ENCODE assay signal across 24 mouse cellular contexts in genomic region chr8:120243222-120243621, GRCm38 (mm10). TPM values are rescaled to one million over a fixed set of nuclear protein-coding genes. Genes with fewer than 3 reads are reported as not detected.
DNase-seq lines count a peak whose midpoint lies in the region; ATAC-seq lines count a peak whose summit lies in the region.
"Had no signal": no experiment of that assay in that cellular context is flagged by ENCODE, and none has a peak within 500 bp of the region (broad histone marks: within the 10 kb centered on the region; RNA-seq: fewer than 3 reads in every experiment).

No protein-coding gene starts in this region.

- no peak for ATAC-seq in liver, embryonic 13.5 days (ENCODE audit: low read depth)
- no peak for ATAC-seq in activated CD4-positive, CD25-positive, alpha-beta regulatory T cell, adult 4 months
- ATAC-seq: forebrain, embryonic 15.5 days; hindbrain, postnatal 0 days had no signal

- H3K9me3 ChIP-seq in liver, embryonic 13.5 days (replicated peaks), result peaks cover 1% of the 10 kb centered on the region; the same call in 1 of the 2 replicates
- H3K9me3 ChIP-seq: forebrain, embryonic 15.5 days; stomach, embryonic 15.5 days had no signal

- H3K4me3 ChIP-seq in liver, embryonic 13.5 days (replicated peaks), result no peak overlapping the region
- H3K4me3 ChIP-seq: forebrain, embryonic 15.5 days; heart, embryonic 12.5 days; stomach, embryonic 15.5 days had no signal

- 61% methylated on average over 4 of the region's 4 CpGs for WGBS in liver, embryonic 13.5 days (ENCODE audit: insufficient replicate concordance)

- DNase-seq in heart, adult 18-20 months, result peak; percentile 59 to 67
- no peak for DNase-seq in heart, postnatal 10 days
- no peak for DNase-seq in liver, embryonic 13.5 days
- no peak for DNase-seq in liver
- peak; percentile 70 for DNase-seq in lung, postnatal 36 days
- DNase-seq in lung, postnatal 4 days, result no peak
- DNase-seq in urinary bladder, postnatal 36 days (ENCODE audit: low spot score in 2 of 2), result no peak
- DNase-seq: cerebellum, adult 11 months; cerebellum, adult 9-11 months; gastrocnemius, postnatal 10 days; heart, adult 11 months; heart, postnatal 14 days; kidney, adult 8-10 months; kidney, postnatal 4 days; thymus, adult 18-20 months; thymus, postnatal 36 days had no signal

- H3K9ac ChIP-seq in liver, embryonic 13.5 days, result no peak overlapping the region
- H3K9ac ChIP-seq: forebrain, embryonic 15.5 days; heart, embryonic 12.5 days; stomach, embryonic 15.5 days had no signal

- peaks cover 14% of the 10 kb centered on the region for H3K4me1 ChIP-seq in liver, embryonic 13.5 days (replicated peaks)
- H3K4me1 ChIP-seq: forebrain, embryonic 15.5 days; heart, embryonic 12.5 days; stomach, embryonic 15.5 days had no signal

- no peaks in the 10 kb centered on the region for H3K27me3 ChIP-seq in liver, embryonic 13.5 days
- H3K27me3 ChIP-seq: CH12.LX; forebrain, embryonic 15.5 days; heart, embryonic 12.5 days; stomach, embryonic 15.5 days had no signal

- intact Hi-C loops in heart, postnatal 10 days (cut with DNase I), result no loop called here

- no peaks in the 10 kb centered on the region for H3K36me3 ChIP-seq in liver, embryonic 13.5 days
- H3K36me3 ChIP-seq: forebrain, embryonic 15.5 days; G1E had no signal

- 0 out of 2 replicates have a peak overlapping the region, but pooled peaks have one; percentile 13 for H3K27ac ChIP-seq in liver, embryonic 13.5 days
- H3K27ac ChIP-seq: forebrain, embryonic 15.5 days; hindbrain, postnatal 0 days; stomach, embryonic 15.5 days had no signal

- H3K4me2 ChIP-seq in liver, embryonic 13.5 days, result no peak overlapping the region
- H3K4me2 ChIP-seq: forebrain, embryonic 15.5 days; heart, embryonic 12.5 days; midbrain, embryonic 11.5 days; stomach, embryonic 15.5 days had no signal

RNA-seq across cellular contexts. Expression of gene Gse1, which starts 15.0 kb away (rescaled TPM):
- 10 to 100 TPM; 15.5 to 16.0 TPM for total RNA-seq in heart, adult 18-20 months (2021)
- 10 to 100 TPM; 32.6 to 34.6 TPM for total RNA-seq in heart, postnatal 10 days (2021)
- polyA plus RNA-seq in liver, embryonic 13.5 days (2015; fragmentation: Nextera tagmentation; extraction: Ambion mirVana), result 8.3 and 9.6 TPM in 2 replicates
- polyA plus RNA-seq in activated CD4-positive, CD25-positive, alpha-beta regulatory T cell, adult 4 months (2017; shearing (Covaris generic)), result 1 to 10 TPM; 2.9 to 4.1 TPM

Comparison
In these comparisons a context has a peak if more than half of its experiments do, and no peak if none do; other contexts are left out.
1. DNase-seq: peak in heart, adult 18-20 months (2 of 2) and lung, postnatal 36 days (single experiment); none in heart, postnatal 10 days (0 of 2), liver, embryonic 13.5 days (single experiment), liver (single experiment), lung, postnatal 4 days (0 of 2) and urinary bladder, postnatal 36 days (0 of 2).